Mouse (Mus musculus): ENCODE results near the gene Epop.

DNA sequence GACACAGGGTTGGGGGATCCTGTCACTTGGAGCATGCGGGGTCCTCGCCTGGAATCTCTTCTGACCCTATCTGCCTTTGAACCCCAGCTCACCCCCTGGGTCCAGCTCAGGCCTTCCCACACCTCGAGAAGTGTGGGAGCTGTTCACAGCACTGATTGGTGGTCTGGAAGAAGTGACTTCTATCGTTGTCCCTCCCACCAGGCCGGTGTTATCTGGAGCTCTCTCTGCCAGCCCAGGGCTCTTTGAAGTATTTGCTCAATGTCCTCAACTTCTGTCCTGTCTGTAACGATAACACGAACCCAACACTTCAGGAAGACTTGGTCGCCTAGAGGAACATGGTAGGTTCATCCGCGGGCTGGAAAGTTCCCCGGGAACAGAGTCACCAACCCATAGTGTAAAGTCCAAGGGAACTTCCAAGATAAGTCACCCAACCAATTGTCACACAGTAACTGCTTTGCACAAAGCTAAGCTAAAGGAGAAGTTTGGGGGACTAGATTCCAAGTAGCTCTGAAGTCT lies 29.3 kb upstream of the Epop start:
- TF ChIP-seq CTCF (IDR thresholded peaks at IDR 0.05; ENCODE audit: control insufficient read depth, insufficient read depth, low read length) = no peak
- TF ChIP-seq POLR2A (IDR thresholded peaks at IDR 0.05; ENCODE audit: borderline replicate concordance, control insufficient read depth, low read depth, low read length) = no peak

All from bone marrow, adult 2 months (tissue).